Mouse (Mus musculus): ENCODE measurements around the gene St3gal3.

GRCm38 (mm10) chr4:117904094-117904493 is 230.6 kb downstream of the St3gal3 start:
- no peak for TF ChIP-seq CTCF (IDR thresholded peaks at IDR 0.05; ENCODE audit: low read depth)
- no peak for TF ChIP-seq EP300 (IDR thresholded peaks at IDR 0.05; ENCODE audit: low read depth)
